Mouse (Mus musculus): ENCODE results near the gene Pcyt1a.
A peak's percentile ranks its signal among the peaks of the same experiment; 100 is the strongest.

DNA sequence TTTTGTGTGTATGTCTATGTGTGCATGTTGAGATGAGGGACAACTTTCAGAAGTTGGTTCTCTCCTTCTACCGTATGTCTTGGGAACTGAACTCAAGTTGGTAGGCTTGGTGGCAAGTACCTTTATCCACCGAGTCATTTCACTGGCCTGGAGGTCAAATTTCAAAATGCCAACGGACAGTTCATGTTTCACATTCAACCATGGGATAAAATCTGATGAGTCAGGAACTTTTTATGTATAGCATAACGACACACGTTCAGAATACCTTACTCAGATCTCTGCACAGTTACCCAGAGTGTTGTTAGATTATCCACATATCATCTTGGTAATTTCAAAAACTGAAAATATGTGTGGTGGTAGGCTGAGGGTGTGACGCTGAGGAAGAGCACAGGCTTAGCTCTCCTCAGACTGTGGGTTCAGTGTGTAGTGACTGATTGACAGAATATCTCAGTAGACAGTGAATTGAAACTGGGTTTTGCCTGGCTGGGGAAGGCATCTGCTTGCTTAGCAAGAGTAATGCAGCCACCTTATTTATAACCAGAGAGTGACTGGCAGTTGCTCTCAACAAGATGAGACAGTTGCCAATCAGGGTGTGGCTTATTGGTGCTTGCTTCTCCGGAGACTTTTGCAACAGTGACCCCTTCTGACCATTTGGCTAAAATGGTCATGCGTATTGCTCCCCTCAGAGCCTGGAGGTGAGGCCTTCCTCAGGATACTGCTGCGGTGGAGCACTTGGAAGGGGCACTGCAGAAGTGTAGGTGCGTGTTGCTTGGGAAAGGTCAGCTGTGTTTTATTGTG, 27.1 kb downstream of the Pcyt1a start:
- TF ChIP-seq CTCF (IDR thresholded peaks at IDR 0.05; ENCODE audit: borderline replicate concordance, insufficient read depth, low read depth, low read length): peak; percentile 64
- TF ChIP-seq POLR2A (IDR thresholded peaks at IDR 0.05; ENCODE audit: borderline replicate concordance, insufficient read depth, low read length): no peak
